Mouse (Mus musculus): ENCODE results near the gene Stk10. TPM values are rescaled to one million over a fixed set of nuclear protein-coding genes. Genes with fewer than 3 reads are reported as not detected.

Stk10 gene
- polyA plus RNA-seq, 1 experiment from 2014 or later, result 3.2 TPM

GRCm38 (mm10) chr11:32542181-32542580 lies 9.1 kb downstream of the Stk10 start:
- Histone ChIP-seq H3K27ac (ENCODE audit: poor library complexity, severe bottlenecking) (peak overlapping the region; percentile 37), H3K9ac (no peak overlapping the region), H3K36me3 (no peaks in the 10 kb centered on the region), H3K4me2 (0 out of 2 replicates have a peak overlapping the region, but pooled peaks have one; percentile 0), H3K4me3 (no peak overlapping the region), H3K4me1 (replicated peaks) (peaks cover 28% of the 10 kb centered on the region), H3K9me3 (replicated peaks) (no peaks in the 10 kb centered on the region), H3K27me3 (replicated peaks) (no peaks in the 10 kb centered on the region)
- WGBS, result 89% methylated on average over 4 of the region's 4 CpGs
- ATAC-seq (ENCODE audit: insufficient number of reproducible peaks, low FRiP score), result no peak

- Histone ChIP-seq H3K36me3 (no peaks in the 10 kb centered on the region), H3K27ac (ENCODE audit: poor library complexity, severe bottlenecking) (peak overlapping the region; percentile 37), H3K9me3 (replicated peaks) (no peaks in the 10 kb centered on the region), H3K27me3 (replicated peaks) (no peaks in the 10 kb centered on the region), H3K4me2 (0 out of 2 replicates have a peak overlapping the region, but pooled peaks have one; percentile 0), H3K4me1 (replicated peaks) (peaks cover 34% of the 10 kb centered on the region), H3K4me3 (no peak overlapping the region), H3K9ac (0 out of 2 replicates have a peak overlapping the region, but pooled peaks have one; percentile 35)
- 36% methylated on average over 3 of the region's 3 CpGs for WGBS
- peak; percentile 61 for ATAC-seq (ENCODE audit: insufficient number of reproducible peaks, low FRiP score)
These were observed 9.7 kb downstream of the Stk10 start for GRCm38 (mm10) chr11:32542687-32543411.

GRCm38 (mm10) chr11:32544041-32544440 lies 10.9 kb downstream of the Stk10 start:
- Histone ChIP-seq H3K4me1 (replicated peaks) (peaks cover 32% of the 10 kb centered on the region), H3K4me2 (no peak overlapping the region)
- WGBS, result 79% methylated on average over 6 of the region's 6 CpGs

DNA sequence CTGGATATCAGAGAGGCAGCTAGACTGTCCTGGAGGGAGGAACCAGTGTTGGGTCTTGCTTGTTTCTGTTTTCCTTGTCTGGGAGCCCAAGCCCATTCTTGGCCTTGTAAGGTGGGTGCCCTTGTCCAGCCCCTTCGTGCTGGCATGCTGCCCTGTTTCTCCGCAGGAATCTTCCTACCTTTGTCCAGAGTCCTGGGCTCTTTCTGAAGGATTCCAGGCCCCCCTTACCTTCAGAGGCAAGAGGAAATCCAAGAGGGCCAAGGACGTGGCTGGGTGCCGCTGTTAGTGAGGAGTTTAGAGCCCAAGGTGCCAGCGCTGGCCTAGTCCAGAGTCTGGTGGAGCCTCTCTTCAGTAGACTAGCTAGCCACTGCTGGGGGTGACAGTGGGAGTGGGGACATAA lies 11.4 kb downstream of the Stk10 start:
- Histone ChIP-seq H3K27ac (ENCODE audit: poor library complexity, severe bottlenecking) (no peak overlapping the region), H3K4me2 (no peak overlapping the region), H3K4me3 (no peak overlapping the region), H3K4me1 (replicated peaks) (peaks cover 31% of the 10 kb centered on the region), H3K9me3 (replicated peaks) (no peaks in the 10 kb centered on the region), H3K36me3 (no peaks in the 10 kb centered on the region), H3K9ac (no peak overlapping the region), H3K27me3 (replicated peaks) (no peaks in the 10 kb centered on the region)
- no peak for ATAC-seq (ENCODE audit: insufficient number of reproducible peaks, low FRiP score)
- WGBS, result 82% methylated on average over 5 of the region's 5 CpGs

More at GRCm38 (mm10) chr11:32544041-32544440, 10.9 kb downstream of the Stk10 start:
- no peak overlapping the region for H3K9ac ChIP-seq
- H3K36me3 ChIP-seq, result no peaks in the 10 kb centered on the region
- no peaks in the 10 kb centered on the region for H3K27me3 ChIP-seq (replicated peaks)
- H3K27ac ChIP-seq (ENCODE audit: poor library complexity, severe bottlenecking), result no peak overlapping the region
- ATAC-seq (ENCODE audit: insufficient number of reproducible peaks, low FRiP score), result no peak
- no peak overlapping the region for H3K4me3 ChIP-seq
- no peaks in the 10 kb centered on the region for H3K9me3 ChIP-seq (replicated peaks)

DNA sequence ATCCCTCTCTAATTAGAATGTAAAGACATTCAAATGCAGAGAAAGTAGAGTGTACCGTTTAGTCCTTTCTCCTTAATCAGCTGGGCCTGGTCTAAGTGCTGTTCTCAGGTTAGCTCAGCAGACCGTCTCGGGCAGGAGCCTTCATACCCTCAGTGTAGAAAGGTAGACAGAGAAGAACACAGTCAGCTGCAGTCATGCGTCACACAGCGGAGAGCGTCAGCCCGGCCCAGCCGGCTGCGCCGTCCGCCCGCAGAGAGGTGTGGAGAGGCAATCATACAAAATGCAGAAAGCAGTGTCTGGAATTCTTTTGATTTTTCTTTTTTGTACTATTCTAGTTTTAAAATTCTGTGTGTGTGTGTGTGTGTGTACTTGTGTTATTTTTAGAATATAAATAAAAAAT lies 12.5 kb downstream of the Stk10 start:
- peaks cover 28% of the 10 kb centered on the region for H3K4me1 ChIP-seq (replicated peaks)
- no peaks in the 10 kb centered on the region for H3K9me3 ChIP-seq (replicated peaks)
- H3K27ac ChIP-seq (ENCODE audit: poor library complexity, severe bottlenecking), result no peak overlapping the region
- H3K36me3 ChIP-seq, result no peaks in the 10 kb centered on the region
- H3K4me2 ChIP-seq, result no peak overlapping the region
- H3K9ac ChIP-seq, result no peak overlapping the region
- WGBS, result 86% methylated on average over 12 of the region's 12 CpGs
- no peak for ATAC-seq (ENCODE audit: insufficient number of reproducible peaks, low FRiP score)
- H3K4me3 ChIP-seq, result no peak overlapping the region
- no peaks in the 10 kb centered on the region for H3K27me3 ChIP-seq (replicated peaks)

- ATAC-seq (ENCODE audit: insufficient number of reproducible peaks, low FRiP score), result no peak
- H3K9me3 ChIP-seq (replicated peaks), result no peaks in the 10 kb centered on the region
- no peak overlapping the region for H3K9ac ChIP-seq
- peaks cover 32% of the 10 kb centered on the region for H3K4me1 ChIP-seq (replicated peaks)
- WGBS, result 78% methylated on average over 5 of the region's 5 CpGs
- H3K4me2 ChIP-seq, result no peak overlapping the region
- no peaks in the 10 kb centered on the region for H3K27me3 ChIP-seq (replicated peaks)
- no peaks in the 10 kb centered on the region for H3K36me3 ChIP-seq
- no peak overlapping the region for H3K4me3 ChIP-seq
- no peak overlapping the region for H3K27ac ChIP-seq (ENCODE audit: poor library complexity, severe bottlenecking)
These were observed 13.4 kb downstream of the Stk10 start for GRCm38 (mm10) chr11:32546483-32546882.

- no peaks in the 10 kb centered on the region for H3K27me3 ChIP-seq (replicated peaks)
- H3K9me3 ChIP-seq (replicated peaks), result no peaks in the 10 kb centered on the region
- WGBS, result 65% methylated on average over 10 of the region's 10 CpGs
- no peak overlapping the region for H3K9ac ChIP-seq
- ATAC-seq (ENCODE audit: insufficient number of reproducible peaks, low FRiP score), result no peak
- H3K4me1 ChIP-seq (replicated peaks), result peaks cover 39% of the 10 kb centered on the region
- H3K4me3 ChIP-seq, result no peak overlapping the region
- H3K36me3 ChIP-seq, result no peaks in the 10 kb centered on the region
- no peak overlapping the region for H3K4me2 ChIP-seq
- H3K27ac ChIP-seq (ENCODE audit: poor library complexity, severe bottlenecking), result no peak overlapping the region
These were observed 14.4 kb downstream of the Stk10 start for GRCm38 (mm10) chr11:32547391-32547947.

DNA sequence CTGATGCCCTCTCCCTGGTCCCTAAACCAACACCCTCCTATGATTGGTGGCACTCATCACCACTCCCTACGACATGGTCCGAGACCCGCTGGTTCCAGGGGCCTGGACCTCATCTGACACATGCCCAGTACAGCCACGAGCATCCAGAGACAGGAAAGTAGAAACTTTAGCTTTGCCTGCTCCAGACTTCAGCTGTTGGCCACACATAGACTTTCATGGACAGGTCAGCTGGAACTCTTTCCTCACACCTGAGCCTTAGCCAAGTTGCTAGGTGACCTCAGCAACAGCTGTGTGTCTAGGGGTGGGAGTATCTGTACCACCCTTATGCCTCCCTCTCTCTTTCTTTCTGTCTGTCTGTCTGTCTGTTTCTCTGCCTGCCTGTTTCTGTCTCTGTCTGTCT lies 15.1 kb downstream of the Stk10 start:
- H3K4me1 ChIP-seq (replicated peaks), result peaks cover 39% of the 10 kb centered on the region
- H3K9ac ChIP-seq, result no peak overlapping the region
- no peak overlapping the region for H3K27ac ChIP-seq (ENCODE audit: poor library complexity, severe bottlenecking)
- ATAC-seq (ENCODE audit: insufficient number of reproducible peaks, low FRiP score), result no peak
- WGBS, result 66% methylated on average over 4 of the region's 4 CpGs
- no peak overlapping the region for H3K4me3 ChIP-seq
- H3K4me2 ChIP-seq, result no peak overlapping the region
- no peaks in the 10 kb centered on the region for H3K9me3 ChIP-seq (replicated peaks)
- no peaks in the 10 kb centered on the region for H3K36me3 ChIP-seq
- no peaks in the 10 kb centered on the region for H3K27me3 ChIP-seq (replicated peaks)

- Histone ChIP-seq H3K27ac (ENCODE audit: poor library complexity, severe bottlenecking) (no peak overlapping the region), H3K27me3 (replicated peaks) (no peaks in the 10 kb centered on the region), H3K4me3 (no peak overlapping the region), H3K9ac (no peak overlapping the region), H3K9me3 (replicated peaks) (no peaks in the 10 kb centered on the region), H3K4me1 (replicated peaks) (peaks cover 47% of the 10 kb centered on the region), H3K36me3 (no peaks in the 10 kb centered on the region), H3K4me2 (no peak overlapping the region)
- ATAC-seq (ENCODE audit: insufficient number of reproducible peaks, low FRiP score), result no peak
- 76% methylated on average over 6 of the region's 6 CpGs for WGBS
These were observed 16.1 kb downstream of the Stk10 start for GRCm38 (mm10) chr11:32549236-32549635.

DNA sequence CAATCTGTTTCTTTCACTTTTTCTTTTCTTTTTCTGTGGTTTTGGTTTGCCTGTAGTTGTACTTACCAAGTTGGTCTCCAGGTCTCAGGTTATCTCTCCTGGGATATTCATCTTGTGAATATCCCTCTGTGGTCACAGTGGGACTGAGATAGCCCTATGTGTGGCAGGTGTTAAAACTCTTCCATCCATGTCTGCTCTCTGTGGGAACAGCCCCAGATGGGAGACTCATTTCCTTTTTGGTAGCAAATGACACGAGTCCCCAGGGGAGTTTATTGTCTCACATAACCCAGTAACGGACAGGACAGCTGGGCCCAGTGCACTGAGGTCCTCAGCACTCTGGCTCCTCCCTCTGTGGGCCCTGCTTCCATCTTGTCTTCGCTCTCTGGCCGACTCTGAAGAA lies 17.0 kb downstream of the Stk10 start:
- Histone ChIP-seq H3K4me3 (no peak overlapping the region), H3K27ac (ENCODE audit: poor library complexity, severe bottlenecking) (no peak overlapping the region), H3K9me3 (replicated peaks) (no peaks in the 10 kb centered on the region), H3K9ac (no peak overlapping the region), H3K27me3 (replicated peaks) (no peaks in the 10 kb centered on the region), H3K36me3 (no peaks in the 10 kb centered on the region), H3K4me2 (no peak overlapping the region), H3K4me1 (replicated peaks) (peaks cover 55% of the 10 kb centered on the region)
- no peak for ATAC-seq (ENCODE audit: insufficient number of reproducible peaks, low FRiP score)
- WGBS, result 76% methylated on average over 4 of the region's 4 CpGs

GRCm38 (mm10) chr11:32551056-32551455 lies 18.0 kb downstream of the Stk10 start:
- Histone ChIP-seq H3K27ac (ENCODE audit: poor library complexity, severe bottlenecking) (no peak overlapping the region), H3K4me1 (replicated peaks) (peaks cover 60% of the 10 kb centered on the region), H3K9ac (no peak overlapping the region), H3K4me2 (no peak overlapping the region), H3K36me3 (no peaks in the 10 kb centered on the region), H3K9me3 (replicated peaks) (no peaks in the 10 kb centered on the region), H3K27me3 (replicated peaks) (no peaks in the 10 kb centered on the region), H3K4me3 (no peak overlapping the region)
- ATAC-seq (ENCODE audit: insufficient number of reproducible peaks, low FRiP score), result no peak
- 95% methylated on average over 4 of the region's 4 CpGs for WGBS

All from heart, embryonic 12.5 days (tissue).